Mouse (Mus musculus) mammary gland, adult 2 months (tissue): ENCODE measurements around the gene Gm49392. TPM values are rescaled to one million over a fixed set of nuclear protein-coding genes. Genes with fewer than 3 reads are reported as not detected.

Experiments
- polyA plus RNA-seq: library from polyadenylated mRNA; depleted of rRNA; stranded (reverse); fragments of >200 nt; gene quantifications from 2 replicates; pipeline ENCODE4 v1.2.3, GENCODE M21; 2012; ENCODE audit warnings: low replicate concordance; rRNA removed

The Gm49392 gene
- 0.42 and 0.49 TPM in 2 replicates for polyA plus RNA-seq

DNA sequence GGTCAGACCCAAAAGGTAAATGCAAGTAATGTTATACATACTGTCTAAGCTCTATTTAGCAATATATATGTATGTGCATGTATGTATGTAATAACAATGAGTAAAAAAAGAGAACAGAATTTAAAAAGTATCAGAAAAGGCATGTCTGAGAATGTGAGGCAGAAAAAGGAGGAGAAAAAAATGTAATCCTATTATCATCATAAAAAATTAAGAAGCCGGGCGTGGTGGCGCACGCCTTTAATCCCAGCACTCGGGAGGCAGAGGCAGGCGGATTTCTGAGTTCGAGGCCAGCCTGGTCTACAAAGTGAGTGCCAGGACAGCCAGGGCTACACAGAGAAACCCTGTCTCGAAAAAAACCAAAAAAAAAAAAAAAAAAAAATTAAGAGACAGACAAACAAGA lies at the start of gene Gm49392:
Gene Gm49392, minus strand, starts transcription at position 101 of the 400 bp plus-strand sequence.

GRCm38 (mm10) chr13:60941884-60942283 lies 45.2 kb upstream of the Gm49392 start, which contains the start of gene Tpbpa:
Gene Tpbpa, minus strand, starts transcription at chr13:60941984.

DNA sequence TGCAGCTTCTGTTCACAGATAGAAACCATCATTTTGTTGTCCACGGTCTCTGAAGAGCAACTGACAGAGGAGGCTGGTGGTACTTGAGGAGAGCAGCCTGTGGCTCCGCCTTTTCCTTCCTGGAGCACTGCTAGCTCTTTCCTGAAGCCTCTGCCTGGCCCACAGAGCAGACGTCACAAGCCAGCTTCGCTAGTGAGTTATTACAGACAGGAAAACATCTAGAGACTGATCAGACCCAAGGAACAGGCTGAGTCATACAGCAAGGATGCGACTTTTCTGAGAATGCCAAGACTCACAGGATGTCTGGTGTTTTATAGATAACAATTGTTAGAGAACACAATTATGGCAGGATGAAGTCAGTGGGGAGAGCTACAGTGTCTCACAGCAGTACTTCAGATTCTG lies 39.8 kb upstream of the Gm49392 start, which contains the start of the genes Gm49391 and Ctla2a:
Gene Gm49391, minus strand, starts transcription at position 72 of the 402 bp plus-strand sequence.
Gene Ctla2a, minus strand, starts transcription at position 126 of the 402 bp plus-strand sequence.

GRCm38 (mm10) chr13:60935490-60935889 lies 38.8 kb upstream of the Gm49392 start, which contains the start of gene Gm49393:
Gene Gm49393, minus strand, starts transcription at chr13:60935590.

DNA sequence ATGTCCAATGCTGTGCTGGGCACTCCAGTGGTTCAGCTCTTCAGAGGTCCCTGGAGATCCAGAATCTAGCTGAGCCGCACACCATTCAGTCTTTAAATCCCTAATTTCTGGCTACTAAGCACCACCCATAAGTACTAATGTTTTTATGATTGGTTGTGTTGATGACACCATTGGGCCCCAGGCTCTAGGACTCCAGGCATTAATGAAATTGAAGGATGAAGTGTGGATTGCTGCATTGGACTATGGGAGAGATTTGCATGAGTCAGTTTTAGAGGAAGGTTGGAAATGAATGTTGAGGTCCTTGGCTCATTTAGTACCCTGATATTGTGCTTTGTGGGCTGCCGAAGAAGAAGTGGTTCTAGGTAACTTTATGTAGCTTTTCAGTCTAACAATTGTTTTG lies 8.1 kb upstream of the Gm49392 start, which contains the start of gene Tpbpb:
Gene Tpbpb, minus strand, starts transcription at position 101 of the 400 bp plus-strand sequence.

GRCm38 (mm10) chr13:60897328-60897727 lies 634 bp upstream of the Gm49392 start, which contains the start of gene Ctla2b:
Gene Ctla2b, minus strand, starts transcription at chr13:60897447.

GRCm38 (mm10) chr13:60864281-60864680 lies 32.4 kb downstream of the Gm49392 start, which contains the start of gene 4930486L24Rik:
Gene 4930486L24Rik, minus strand, starts transcription at chr13:60864475.

DNA sequence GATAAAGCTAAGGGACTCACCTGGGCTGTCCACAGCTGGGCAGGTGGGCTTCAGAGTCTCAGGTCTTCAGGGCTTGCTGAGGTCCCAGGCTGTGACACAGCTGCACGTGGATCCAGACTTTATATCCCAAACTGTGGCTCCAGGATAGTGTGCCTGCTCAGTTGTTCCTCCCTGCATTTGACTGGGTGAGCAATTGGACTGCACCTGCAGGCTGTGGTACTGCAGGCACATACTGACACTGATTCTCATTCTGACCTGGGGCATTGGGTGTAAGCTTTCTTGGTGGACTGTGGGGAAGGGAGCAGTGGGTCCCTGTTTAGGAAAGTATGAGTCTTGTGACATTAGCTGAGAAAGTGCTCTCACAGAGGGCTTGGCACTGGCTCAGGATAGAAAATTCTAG lies 93.9 kb downstream of the Gm49392 start, which contains the start of gene Ctsll3:
Gene Ctsll3, minus strand, starts transcription at position 101 of the 400 bp plus-strand sequence.

Other genes with a start within 250 kb of the Gm49392 start
- not detected in 2 replicates for gene BC051665, start 110.5 kb downstream of the Gm49392 start, polyA plus RNA-seq
- gene Ctsll3, start 94.0 kb downstream of the Gm49392 start, polyA plus RNA-seq, result not detected in 2 replicates
- gene 4930486L24Rik, start 32.4 kb downstream of the Gm49392 start, polyA plus RNA-seq, result not detected in 2 replicates
- 1.4 and 3.7 TPM in 2 replicates for gene Ctla2b, start 553 bp upstream of the Gm49392 start, polyA plus RNA-seq
- gene Tpbpb, start 8.0 kb upstream of the Gm49392 start, polyA plus RNA-seq, result not detected in 2 replicates
- gene Gm49393, start 38.7 kb upstream of the Gm49392 start, polyA plus RNA-seq, result not detected in 2 replicates
- 1.3 and 4.2 TPM in 2 replicates for gene Gm49391, start 39.7 kb upstream of the Gm49392 start, polyA plus RNA-seq
- gene Ctla2a, start 39.7 kb upstream of the Gm49392 start, polyA plus RNA-seq, result 8.1 and 24.1 TPM in 2 replicates
- not detected in 2 replicates for gene Tpbpa, start 45.1 kb upstream of the Gm49392 start, polyA plus RNA-seq
- 0.14 TPM in 1 of 2 replicates, not detected in the other for gene Ctsj, start 109.1 kb upstream of the Gm49392 start, polyA plus RNA-seq
- not detected in 2 replicates for gene Ctsq, start 143.7 kb upstream of the Gm49392 start, polyA plus RNA-seq